Mouse (Mus musculus): ENCODE measurements at regions not wholly inside any gene's neighbourhood (a gene's known extent, or its start where the extent isn't known, plus 50 kb on each side); places are given as distances from the start of the nearest gene placed in this dataset.

GRCm38 (mm10) chr9:82709991-82710593 lies 119.2 kb upstream of the Irak1bp1 start:
- Histone ChIP-seq H3K4me3 (ENCODE audit: low read depth, low read length) (no peak overlapping the region), H3K27ac (ENCODE audit: low read length) (no peak overlapping the region), H3K4me1 (ENCODE audit: control insufficient read depth, insufficient read depth, low read length) (no peaks in the 10 kb centered on the region), H3K9me3 (replicated peaks; ENCODE audit: control insufficient read depth, low read length, poor library complexity, severe bottlenecking) (no peaks in the 10 kb centered on the region), H3K4me2 (ENCODE audit: low read length) (no peak overlapping the region), H3K9ac (ENCODE audit: low read depth, low read length) (no peak overlapping the region), H3K36me3 (ENCODE audit: control insufficient read depth, insufficient read depth, low read length) (no peaks in the 10 kb centered on the region), H3K27me3 (ENCODE audit: control insufficient read depth, insufficient read depth, low read depth, low read length) (no peaks in the 10 kb centered on the region)
- no peak for ATAC-seq
- 64% methylated on average over 12 of the region's 12 CpGs for WGBS

- H3K9ac ChIP-seq (ENCODE audit: low read depth, low read length): no peak overlapping the region
- no peak overlapping the region for H3K4me3 ChIP-seq (ENCODE audit: low read depth, low read length)
- no peaks in the 10 kb centered on the region for H3K4me1 ChIP-seq (ENCODE audit: control insufficient read depth, insufficient read depth, low read length)
- peak; percentile 60 for ATAC-seq
- H3K4me2 ChIP-seq (ENCODE audit: low read length): no peak overlapping the region
- H3K9me3 ChIP-seq (replicated peaks; ENCODE audit: control insufficient read depth, low read length, poor library complexity, severe bottlenecking): no peaks in the 10 kb centered on the region
- H3K36me3 ChIP-seq (ENCODE audit: control insufficient read depth, insufficient read depth, low read length): no peaks in the 10 kb centered on the region
- no peak overlapping the region for H3K27ac ChIP-seq (ENCODE audit: low read length)
- no peaks in the 10 kb centered on the region for H3K27me3 ChIP-seq (ENCODE audit: control insufficient read depth, insufficient read depth, low read depth, low read length)
- 64% methylated on average over 6 of the region's 6 CpGs for WGBS
Observed at GRCm38 (mm10) chr9:82710945-82711516, 118.3 kb upstream of the Irak1bp1 start.

- Histone ChIP-seq H3K9ac (ENCODE audit: low read depth, low read length) (no peak overlapping the region), H3K36me3 (ENCODE audit: control insufficient read depth, insufficient read depth, low read length) (no peaks in the 10 kb centered on the region), H3K4me1 (ENCODE audit: control insufficient read depth, insufficient read depth, low read length) (no peaks in the 10 kb centered on the region), H3K27me3 (ENCODE audit: control insufficient read depth, insufficient read depth, low read depth, low read length) (no peaks in the 10 kb centered on the region), H3K27ac (ENCODE audit: low read length) (no peak overlapping the region), H3K9me3 (replicated peaks; ENCODE audit: control insufficient read depth, low read length, poor library complexity, severe bottlenecking) (no peaks in the 10 kb centered on the region), H3K4me3 (ENCODE audit: low read depth, low read length) (no peak overlapping the region), H3K4me2 (ENCODE audit: low read length) (no peak overlapping the region)
- WGBS: 81% methylated on average over 3 of the region's 3 CpGs
- ATAC-seq: no peak
Observed at GRCm38 (mm10) chr9:82712769-82713733, 116.3 kb upstream of the Irak1bp1 start.

GRCm38 (mm10) chr9:82728652-82729051 lies 100.7 kb upstream of the Irak1bp1 start:
- no peaks in the 10 kb centered on the region for H3K36me3 ChIP-seq (ENCODE audit: control insufficient read depth, insufficient read depth, low read length)
- H3K4me3 ChIP-seq (ENCODE audit: low read depth, low read length): no peak overlapping the region
- H3K9me3 ChIP-seq (replicated peaks; ENCODE audit: control insufficient read depth, low read length, poor library complexity, severe bottlenecking): no peaks in the 10 kb centered on the region; the same call in 1 of the 2 replicates
- no peaks in the 10 kb centered on the region for H3K4me1 ChIP-seq (ENCODE audit: control insufficient read depth, insufficient read depth, low read length)
- H3K27ac ChIP-seq (ENCODE audit: low read length): no peak overlapping the region
- no peak overlapping the region for H3K9ac ChIP-seq (ENCODE audit: low read depth, low read length)
- H3K27me3 ChIP-seq (ENCODE audit: control insufficient read depth, insufficient read depth, low read depth, low read length): no peaks in the 10 kb centered on the region
- ATAC-seq: no peak
- WGBS: 76% methylated on average over 3 of the region's 3 CpGs
- H3K4me2 ChIP-seq (ENCODE audit: low read length): no peak overlapping the region

- H3K4me1 ChIP-seq (ENCODE audit: control insufficient read depth, insufficient read depth, low read length): no peaks in the 10 kb centered on the region
- no peaks in the 10 kb centered on the region for H3K27me3 ChIP-seq (ENCODE audit: control insufficient read depth, insufficient read depth, low read depth, low read length)
- ATAC-seq: peak; percentile 71
- no peaks in the 10 kb centered on the region; the same call in 1 of the 2 replicates for H3K9me3 ChIP-seq (replicated peaks; ENCODE audit: control insufficient read depth, low read length, poor library complexity, severe bottlenecking)
- H3K27ac ChIP-seq (ENCODE audit: low read length): no peak overlapping the region
- H3K4me2 ChIP-seq (ENCODE audit: low read length): no peak overlapping the region
- no peak overlapping the region for H3K9ac ChIP-seq (ENCODE audit: low read depth, low read length)
- 63% methylated on average over 4 of the region's 4 CpGs for WGBS
- no peaks in the 10 kb centered on the region for H3K36me3 ChIP-seq (ENCODE audit: control insufficient read depth, insufficient read depth, low read length)
- no peak overlapping the region for H3K4me3 ChIP-seq (ENCODE audit: low read depth, low read length)
Observed at GRCm38 (mm10) chr9:82729646-82730045, 99.7 kb upstream of the Irak1bp1 start.

- Histone ChIP-seq H3K9me3 (replicated peaks; ENCODE audit: control insufficient read depth, low read length, poor library complexity, severe bottlenecking) (no peaks in the 10 kb centered on the region; the same call in 1 of the 2 replicates), H3K4me3 (ENCODE audit: low read depth, low read length) (no peak overlapping the region), H3K27ac (ENCODE audit: low read length) (no peak overlapping the region), H3K4me1 (ENCODE audit: control insufficient read depth, insufficient read depth, low read length) (no peaks in the 10 kb centered on the region), H3K27me3 (ENCODE audit: control insufficient read depth, insufficient read depth, low read depth, low read length) (no peaks in the 10 kb centered on the region), H3K36me3 (ENCODE audit: control insufficient read depth, insufficient read depth, low read length) (no peaks in the 10 kb centered on the region), H3K9ac (ENCODE audit: low read depth, low read length) (no peak overlapping the region), H3K4me2 (ENCODE audit: low read length) (no peak overlapping the region)
- ATAC-seq: no peak
- WGBS: 89% methylated on average over 3 of the region's 3 CpGs
Observed at GRCm38 (mm10) chr9:82733024-82733585, 96.2 kb upstream of the Irak1bp1 start.

GRCm38 (mm10) chr9:82734959-82735358 lies 94.4 kb upstream of the Irak1bp1 start:
- Histone ChIP-seq H3K36me3 (ENCODE audit: control insufficient read depth, insufficient read depth, low read length) (no peaks in the 10 kb centered on the region), H3K4me3 (ENCODE audit: low read depth, low read length) (no peak overlapping the region), H3K27ac (ENCODE audit: low read length) (no peak overlapping the region), H3K4me2 (ENCODE audit: low read length) (no peak overlapping the region), H3K27me3 (ENCODE audit: control insufficient read depth, insufficient read depth, low read depth, low read length) (no peaks in the 10 kb centered on the region), H3K9ac (ENCODE audit: low read depth, low read length) (no peak overlapping the region), H3K4me1 (ENCODE audit: control insufficient read depth, insufficient read depth, low read length) (no peaks in the 10 kb centered on the region), H3K9me3 (replicated peaks; ENCODE audit: control insufficient read depth, low read length, poor library complexity, severe bottlenecking) (no peaks in the 10 kb centered on the region; the same call in 1 of the 2 replicates)
- no peak for ATAC-seq
- WGBS: 82% methylated on average over 2 of the region's 2 CpGs

GRCm38 (mm10) chr9:82759979-82760378 lies 69.4 kb upstream of the Irak1bp1 start:
- 96% methylated on average over 5 of the region's 5 CpGs for WGBS
- H3K4me1 ChIP-seq (ENCODE audit: control insufficient read depth, insufficient read depth, low read length): no peaks in the 10 kb centered on the region
- no peak for ATAC-seq
- no peak overlapping the region for H3K9ac ChIP-seq (ENCODE audit: low read depth, low read length)
- H3K36me3 ChIP-seq (ENCODE audit: control insufficient read depth, insufficient read depth, low read length): no peaks in the 10 kb centered on the region
- H3K4me3 ChIP-seq (ENCODE audit: low read depth, low read length): no peak overlapping the region
- no peaks in the 10 kb centered on the region for H3K27me3 ChIP-seq (ENCODE audit: control insufficient read depth, insufficient read depth, low read depth, low read length)
- H3K4me2 ChIP-seq (ENCODE audit: low read length): no peak overlapping the region
- no peak overlapping the region for H3K27ac ChIP-seq (ENCODE audit: low read length)
- H3K9me3 ChIP-seq (replicated peaks; ENCODE audit: control insufficient read depth, low read length, poor library complexity, severe bottlenecking): no peaks in the 10 kb centered on the region

Measured in midbrain, embryonic 16.5 days (tissue).